Mouse (Mus musculus): Measurements from ENCODE around the gene Atp2b2.

Gene Atp2b2

GRCm38 (mm10) chr6:113795241-113795702 lies 247.1 kb downstream of the Atp2b2 start:
- peak; percentile 48 for DNase-seq (ENCODE audit: low read depth, low spot score)

DNA sequence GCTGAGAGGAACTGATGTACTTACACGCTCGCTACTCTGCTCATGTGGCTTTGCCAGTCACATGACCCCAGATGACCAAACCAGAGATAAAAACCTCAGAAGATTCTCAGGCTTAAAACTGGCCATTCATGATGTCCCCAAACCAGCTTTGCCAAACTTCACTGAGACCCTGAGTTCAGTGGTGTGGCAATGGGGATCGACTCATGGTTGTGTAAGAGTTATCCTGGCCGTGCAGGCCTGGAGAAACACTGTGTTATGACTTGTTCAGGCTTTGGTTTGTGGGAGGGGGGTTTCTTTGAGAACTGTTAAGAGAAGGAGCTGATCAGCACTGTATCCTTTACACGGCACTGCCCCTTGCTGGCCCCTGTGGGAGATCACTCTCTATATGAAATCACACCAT lies 250.0 kb downstream of the Atp2b2 start:
- DNase-seq (ENCODE audit: low read depth, low spot score) = no peak

DNA sequence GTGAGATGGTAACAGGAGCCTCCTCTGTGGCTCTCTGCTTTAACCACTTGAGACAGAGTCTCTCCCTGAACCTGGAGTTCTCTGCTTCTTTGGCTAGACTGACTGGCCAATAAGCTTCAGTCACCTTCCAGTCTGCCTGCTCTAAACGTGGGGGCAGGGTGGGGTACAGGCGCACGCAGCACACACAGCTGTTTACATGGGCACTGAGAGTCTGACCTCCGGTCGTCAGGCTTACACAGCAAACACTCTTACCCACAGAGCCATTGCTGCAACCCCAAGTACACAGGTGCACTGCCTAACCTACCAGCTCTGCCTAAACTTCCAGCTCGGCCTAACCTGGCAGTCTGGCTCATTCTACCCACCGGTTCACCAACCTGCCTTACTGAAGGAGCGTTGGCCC lies 251.4 kb downstream of the Atp2b2 start:
- DNase-seq (ENCODE audit: low read depth, low spot score) = no peak

- no peak for DNase-seq (ENCODE audit: low read depth, low spot score)
These were observed 254.9 kb downstream of the Atp2b2 start for GRCm38 (mm10) chr6:113787459-113787968.

GRCm38 (mm10) chr6:113785658-113786057 lies 256.8 kb downstream of the Atp2b2 start:
- DNase-seq (ENCODE audit: low read depth, low spot score) = no peak

DNA sequence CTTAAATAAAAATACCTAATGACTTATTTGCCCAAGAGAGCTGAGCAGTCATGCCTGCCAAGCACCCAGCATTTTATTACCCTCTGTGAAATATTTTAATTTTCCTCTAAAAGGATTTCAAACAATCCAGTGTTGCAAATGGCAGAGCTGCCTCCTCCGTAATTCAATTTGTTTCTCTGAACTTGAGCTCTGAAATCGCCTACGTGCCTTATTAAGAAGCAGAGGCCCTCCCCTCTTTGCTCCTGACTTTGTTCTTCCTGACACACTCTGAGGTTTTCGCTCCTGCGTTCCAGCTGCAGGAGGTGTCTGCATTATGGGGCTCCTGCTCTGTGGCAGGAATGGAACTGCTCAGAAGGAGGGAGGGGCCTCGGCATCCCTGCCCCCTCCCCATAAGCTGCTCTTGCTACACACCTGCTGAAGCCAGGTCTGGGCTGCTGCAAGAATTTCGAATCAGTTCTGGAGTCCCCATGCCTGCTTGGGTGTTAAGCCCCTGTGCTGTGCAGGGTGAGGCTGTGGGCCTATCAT lies 264.1 kb downstream of the Atp2b2 start:
- DNase-seq (ENCODE audit: low read depth, low spot score) = no peak

- DNase-seq (ENCODE audit: low read depth, low spot score) = no peak
These were observed 273.6 kb downstream of the Atp2b2 start for GRCm38 (mm10) chr6:113768804-113769203.

GRCm38 (mm10) chr6:113761644-113762043 lies 280.8 kb downstream of the Atp2b2 start:
- peak; percentile 79 for DNase-seq (ENCODE audit: low read depth, low spot score)

- DNase-seq (ENCODE audit: low read depth, low spot score) = peak; percentile 20
These were observed 293.2 kb downstream of the Atp2b2 start for GRCm38 (mm10) chr6:113749119-113749685.

GRCm38 (mm10) chr6:113748351-113748750 lies 294.1 kb downstream of the Atp2b2 start:
- DNase-seq (ENCODE audit: low read depth, low spot score) = peak; percentile 68

GRCm38 (mm10) chr6:113747284-113747683 lies 295.1 kb downstream of the Atp2b2 start:
- DNase-seq (ENCODE audit: low read depth, low spot score) = no peak

DNA sequence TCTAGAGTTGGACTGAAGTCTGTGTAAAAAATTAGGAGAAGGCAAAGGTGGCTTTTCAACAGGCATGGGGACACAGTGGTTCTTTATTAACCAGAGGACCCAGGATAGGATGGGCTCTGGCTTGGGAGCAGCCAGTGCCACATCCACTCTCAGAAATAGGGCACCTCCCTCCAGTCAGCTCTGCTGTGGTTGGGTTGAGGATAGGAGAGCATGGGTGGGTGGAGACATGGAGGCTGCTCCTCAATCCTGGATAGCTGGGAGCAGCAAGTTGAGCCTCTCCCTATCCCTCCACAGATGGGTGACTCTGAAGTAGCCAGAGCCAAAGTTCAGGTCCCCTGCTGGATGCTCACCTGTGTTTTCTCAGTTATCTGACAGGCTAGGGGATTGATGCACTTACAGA lies 297.3 kb downstream of the Atp2b2 start:
- no peak for DNase-seq (ENCODE audit: low read depth, low spot score)

DNA sequence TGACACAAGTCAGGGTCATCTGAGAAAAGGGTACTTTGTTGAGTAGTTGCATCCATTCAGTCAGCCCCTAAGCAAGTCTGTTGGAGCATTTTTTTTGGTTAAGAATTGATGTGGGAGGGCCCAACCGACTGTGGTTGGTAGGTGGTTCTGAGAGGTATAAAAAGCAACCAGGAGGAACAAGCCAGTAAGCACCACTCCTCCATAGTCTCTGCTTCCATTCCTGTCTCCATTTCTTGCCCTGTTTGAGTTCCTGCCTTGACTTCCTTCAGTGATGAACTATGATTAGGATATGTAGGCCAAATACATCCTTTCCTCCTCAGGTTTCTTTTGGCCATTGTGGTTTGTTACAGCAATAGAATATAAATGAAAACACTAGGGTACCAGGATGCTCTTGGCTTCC lies 299.3 kb downstream of the Atp2b2 start:
- DNase-seq (ENCODE audit: low read depth, low spot score) = no peak

DNA sequence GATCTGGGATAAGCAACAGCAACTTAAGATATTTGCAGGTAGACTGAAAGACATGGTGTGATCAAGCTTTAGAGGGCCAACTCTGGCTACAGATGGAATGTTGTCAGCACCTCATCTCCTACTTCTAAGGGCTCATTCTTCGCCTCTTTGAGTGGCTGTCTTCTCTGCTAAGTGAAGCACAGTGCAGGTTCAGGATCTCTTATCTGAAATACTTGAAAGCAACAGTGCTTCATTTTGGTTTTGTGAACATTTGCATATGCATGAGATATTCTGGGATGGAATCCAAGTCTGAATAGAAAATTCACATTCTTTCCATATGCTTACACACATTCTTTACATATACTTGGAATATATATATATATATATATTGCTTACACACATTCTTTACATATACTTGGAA lies 300.1 kb downstream of the Atp2b2 start:
- no peak for DNase-seq (ENCODE audit: low read depth, low spot score)

GRCm38 (mm10) chr6:113741425-113741824 lies 301.0 kb downstream of the Atp2b2 start:
- DNase-seq (ENCODE audit: low read depth, low spot score) = no peak

DNA sequence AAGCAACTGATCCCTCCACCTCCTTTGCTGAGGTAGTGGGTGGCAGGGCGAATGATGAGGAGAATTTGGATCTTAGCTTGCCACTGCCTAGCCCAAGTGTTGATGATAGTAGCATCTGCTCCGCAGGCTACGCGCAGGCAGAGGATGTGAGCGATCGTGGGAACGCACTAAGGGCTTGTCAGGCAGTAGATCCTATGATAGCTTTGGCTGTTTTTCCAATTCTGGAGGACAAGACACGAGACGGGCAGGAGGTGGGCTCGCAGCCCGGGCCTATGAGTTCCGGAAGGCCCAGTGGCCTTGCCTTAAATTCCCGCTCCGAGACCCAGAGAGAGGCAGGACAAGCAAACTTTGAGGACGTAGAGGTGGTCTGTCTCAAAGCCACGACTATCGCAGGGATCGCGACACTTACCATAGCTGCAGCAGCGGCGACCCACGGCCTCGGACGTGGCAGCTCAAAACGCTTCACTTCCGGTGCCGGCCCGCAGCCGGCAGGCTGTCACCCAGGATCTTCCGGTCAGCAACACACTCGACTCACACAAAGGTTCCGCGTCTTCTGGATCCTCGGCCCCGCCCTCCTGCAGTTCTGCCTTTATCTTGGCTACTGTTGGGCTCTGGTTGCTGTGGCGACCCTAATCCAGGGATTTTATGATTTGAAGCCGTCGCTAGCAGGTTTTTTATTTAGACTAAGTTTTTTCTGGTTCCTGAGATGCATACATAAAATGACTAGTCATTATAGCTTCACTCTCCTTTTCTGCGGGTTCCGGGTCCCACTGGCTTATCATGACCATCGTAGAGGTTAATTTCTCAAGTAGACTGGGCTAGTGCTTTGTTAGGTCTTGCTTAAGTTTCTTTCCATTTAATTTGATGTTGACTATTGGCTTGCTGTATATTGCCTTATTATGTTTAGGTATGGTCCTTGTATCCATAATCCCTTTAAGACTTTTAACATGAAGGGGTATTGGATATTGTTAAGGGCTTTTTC lies 301.9 kb downstream of the Atp2b2 start, which contains the start of gene Sec13:
Sec13 (minus strand) TSS at position 508 of the 982 bp plus-strand sequence.
- DNase-seq (ENCODE audit: low read depth, low spot score) = peak; percentile 93

- DNase-seq (ENCODE audit: low read depth, low spot score) = no peak
These were observed 304.9 kb downstream of the Atp2b2 start for GRCm38 (mm10) chr6:113737318-113738046.

GRCm38 (mm10) chr6:113731296-113731695 lies 311.1 kb downstream of the Atp2b2 start:
- no peak for DNase-seq (ENCODE audit: low read depth, low spot score)

GRCm38 (mm10) chr6:113728181-113728580 lies 314.2 kb downstream of the Atp2b2 start:
- no peak for DNase-seq (ENCODE audit: low read depth, low spot score)

DNA sequence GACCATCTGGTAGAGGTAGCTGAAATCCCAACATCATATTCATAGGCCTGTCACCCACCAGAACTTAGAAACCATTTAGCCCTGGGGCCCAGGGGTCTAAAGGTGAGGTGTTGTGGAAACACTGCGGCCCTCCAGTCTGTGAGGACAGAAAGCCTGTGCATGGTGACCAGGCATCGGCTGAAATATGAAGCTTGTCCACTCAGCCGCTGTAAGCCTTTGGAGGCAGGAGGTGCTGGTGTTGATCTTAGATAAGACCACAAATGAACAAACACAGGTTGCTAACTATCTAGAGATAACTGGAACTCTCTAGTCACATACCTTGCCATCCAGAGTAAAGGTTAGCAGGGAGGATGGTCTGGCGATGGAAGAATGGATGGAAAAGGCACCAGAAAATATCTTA lies 321.4 kb downstream of the Atp2b2 start:
- no peak for DNase-seq (ENCODE audit: low read depth, low spot score)

GRCm38 (mm10) chr6:113719878-113720277 lies 322.5 kb downstream of the Atp2b2 start, which contains the start of gene Ghrl:
Gene Ghrl (minus strand): TSS chr6:113719880.
- no peak for DNase-seq (ENCODE audit: low read depth, low spot score)
